Mouse (Mus musculus) embryonic fibroblast, embryonic 13.5 days (primary cell): ENCODE measurements around the gene Mgam.

Source experiments
- CTCF ChIP-seq: IDR thresholded peaks from 2 replicates; pipeline ENCODE4 v1.5.1; 2011; ENCODE audit warnings: mild to moderate bottlenecking, control low read depth, low read length, moderate library complexity, borderline replicate concordance; ENCODE audit not compliant: insufficient read depth
- POLR2A ChIP-seq: IDR thresholded peaks from 2 replicates; pipeline ENCODE4 v1.6.1; 2011; ENCODE audit warnings: low read depth, mild to moderate bottlenecking, control low read depth, low read length, moderate library complexity

DNA sequence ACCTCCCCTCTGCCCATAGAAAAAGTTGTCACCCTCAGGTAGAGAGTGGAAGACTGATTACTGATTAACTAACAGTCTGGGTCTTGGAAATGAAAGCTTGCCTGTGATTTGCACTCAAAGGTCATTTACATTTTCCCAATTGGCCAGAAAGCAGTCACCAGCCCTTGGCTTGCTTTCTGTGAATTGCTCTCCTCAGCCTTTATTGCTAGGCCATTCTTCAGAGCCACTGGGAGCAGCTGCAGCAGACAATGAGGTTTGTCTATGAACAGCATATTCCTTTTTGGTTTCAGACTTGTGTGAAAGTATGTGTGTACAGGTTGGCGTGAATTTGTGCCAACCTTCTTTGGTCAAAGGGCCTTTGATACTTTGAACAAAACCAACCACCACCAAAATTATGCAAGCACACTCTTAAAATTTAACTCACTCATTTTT is 6.0 kb downstream of the Mgam start:
- no peak for TF ChIP-seq CTCF
- no peak for TF ChIP-seq POLR2A
